Mouse (Mus musculus) stomach, postnatal 0 days (tissue): ENCODE measurements around the gene Tmem88. TPM values are rescaled to one million over a fixed set of nuclear protein-coding genes. Genes with fewer than 3 reads are reported as not detected.

ENCODE experiments used
- ATAC-seq: fragments of 200-750 bp; cut with Nextera tagmentation; 2 replicates; pipeline ENCODE4 v1.8.0; 2017; ENCODE audit not compliant: low FRiP score, low TSS enrichment
- DNase-seq: peaks from one replicate; pipeline ENCODE4 v3.0.0-alpha.2; 2016; ENCODE audit warnings: low spot score
- H3K27ac ChIP-seq: fragments of 300-500 bp; sonication (generic); replicated peaks from 2 replicates; pipeline ENCODE4 v1.5.1; 2014; ENCODE audit warnings: mild to moderate bottlenecking, control low read depth
- H3K27me3 ChIP-seq: fragments of 300-500 bp; sonication (generic); 2 replicates; pipeline ENCODE4 v1.6.1; 2014; ENCODE audit warnings: low read length; ENCODE audit not compliant: control insufficient read depth, insufficient read depth
- H3K36me3 ChIP-seq: fragments of 300-500 bp; sonication (generic); 2 replicates; pipeline ENCODE4 v1.6.1; 2014; ENCODE audit warnings: low read length, mixed read lengths; ENCODE audit not compliant: control insufficient read depth, insufficient read depth
- H3K4me1 ChIP-seq: fragments of 300-500 bp; sonication (generic); replicated peaks from 2 replicates; pipeline ENCODE4 v1.6.1; 2014; ENCODE audit warnings: antibody characterized with exemption; ENCODE audit not compliant: control insufficient read depth, insufficient read depth
- H3K4me2 ChIP-seq: fragments of 300-500 bp; sonication (generic); replicated peaks from 2 replicates; pipeline ENCODE4 v1.6.1; 2014; ENCODE audit warnings: low read depth, mild to moderate bottlenecking, control low read depth, moderate library complexity
- H3K4me3 ChIP-seq: fragments of 300-500 bp; sonication (generic); 2 replicates; pipeline ENCODE4 v1.5.1; 2014; ENCODE audit warnings: low read depth, low read length, control low read depth
- H3K9ac ChIP-seq: fragments of 300-500 bp; sonication (generic); 2 replicates; pipeline ENCODE4 v1.6.1; 2014; ENCODE audit warnings: mild to moderate bottlenecking, low read length, control low read depth, mixed read lengths
- H3K9me3 ChIP-seq: fragments of 300-500 bp; sonication (generic); 2 replicates; pipeline ENCODE4 v1.6.1; 2016; ENCODE audit warnings: low read length; ENCODE audit not compliant: control insufficient read depth
- CTCF ChIP-seq: IDR thresholded peaks from 2 replicates; pipeline ENCODE4 v1.5.1; 2016; ENCODE audit warnings: antibody characterized with exemption, low read depth, mild to moderate bottlenecking, moderate library complexity
- EP300 ChIP-seq: optimal IDR thresholded peaks from 2 replicates; pipeline ENCODE3; 2016; ENCODE audit warnings: antibody characterized with exemption
- WGBS: fragments of 180-500 bp; shearing (Covaris S2); extraction: QIAGEN DNeasy Blood & Tissue Kit; methylation state at CpG from one replicate; pipeline ENCODE4 v1.1.7; 2014; 5-methylcytosine and 5-hydroxymethylcytosine counted together
- polyA plus RNA-seq: library from polyadenylated mRNA; unstranded; fragments of >200 nt; fragmentation: Nextera tagmentation; extraction: Ambion mirVana; gene quantifications from 2 replicates; pipeline ENCODE4 v1.2.1, GENCODE M21; 2015

The Tmem88 gene
- polyA plus RNA-seq, 1 experiment from 2014 or later, result 17.8 TPM

DNA sequence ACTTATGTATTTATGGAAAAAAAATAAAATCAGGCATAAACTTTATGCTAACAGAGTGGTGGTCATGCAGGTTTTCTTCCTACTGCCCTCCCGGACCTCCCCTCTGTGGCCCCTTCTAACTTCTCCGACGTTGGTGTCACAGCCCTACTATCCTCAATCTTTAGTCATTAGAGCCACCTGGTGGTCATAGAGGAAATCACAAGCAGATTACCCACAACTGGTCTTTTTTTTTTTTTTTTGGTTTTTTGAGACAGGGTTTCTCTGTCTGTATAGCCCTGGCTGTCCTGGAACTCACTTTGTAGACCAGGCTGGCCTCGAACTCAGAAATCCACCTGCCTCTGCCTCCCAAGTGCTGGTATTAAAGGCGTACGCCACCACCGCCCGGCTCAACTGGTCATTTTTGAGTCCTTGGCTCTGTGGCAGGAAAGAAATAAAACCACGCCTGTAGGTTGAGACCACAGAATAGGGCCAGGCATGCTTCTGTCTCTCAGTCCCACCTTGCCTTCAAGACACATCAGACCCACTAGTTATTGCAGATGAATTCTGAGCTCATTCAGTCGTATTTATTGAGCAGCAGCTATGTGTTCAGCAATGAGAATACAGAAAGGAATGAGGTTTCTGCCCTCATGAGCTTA, 7.5 kb downstream of the Tmem88 start:
- DNase-seq (peak; percentile 64), ATAC-seq (peak; percentile 19; the same call in 1 of the 2 replicates)
- no peak overlapping the region; the same call in 1 of the 2 replicates for H3K4me2 ChIP-seq

DNA sequence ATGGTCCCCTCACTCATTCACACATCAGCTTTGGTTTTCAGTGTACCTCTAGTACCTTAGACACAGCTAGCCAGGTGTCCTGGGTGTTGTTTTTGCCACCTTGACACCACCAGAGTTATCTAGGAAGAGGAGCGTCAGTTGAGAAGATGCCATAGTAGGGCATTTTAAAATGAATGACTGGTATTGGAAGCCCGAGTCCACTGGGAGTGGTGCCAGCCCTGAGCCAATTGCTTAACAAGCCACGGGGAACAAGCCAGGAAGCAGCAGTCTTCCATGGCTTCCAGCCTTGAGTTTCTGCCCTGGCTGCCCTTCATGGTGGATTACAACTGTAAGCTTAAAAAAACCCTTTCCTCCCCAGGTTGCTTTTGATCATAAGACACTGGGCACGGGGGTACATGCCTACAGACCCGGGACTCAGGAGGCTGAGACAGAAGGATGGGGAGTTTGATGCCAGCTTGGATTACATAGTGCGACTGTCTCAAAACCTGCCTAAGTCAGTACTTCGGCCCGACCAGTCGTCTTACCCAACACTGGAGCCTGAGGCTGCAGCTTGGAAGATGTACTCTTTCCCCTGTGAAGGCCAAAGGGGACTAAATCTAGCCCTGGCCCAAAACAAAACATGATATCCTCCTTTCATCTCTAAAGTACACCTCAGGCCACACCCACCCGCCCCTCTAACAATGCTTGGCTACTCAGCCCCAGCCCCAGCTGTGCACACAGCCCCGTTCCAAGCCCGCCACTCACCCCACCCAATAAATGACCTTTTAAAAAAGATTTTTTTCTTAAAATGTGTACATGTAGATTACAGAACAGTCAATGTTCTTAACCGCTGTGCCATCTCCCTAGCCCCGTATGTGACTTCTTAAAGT, 8.3 kb downstream of the Tmem88 start:
- peak; percentile 19 for ATAC-seq
- no peak overlapping the region; the same call in 1 of the 2 replicates for H3K4me2 ChIP-seq

More for the DNA sequence above, 7.5 kb downstream of the Tmem88 start:
- no peak overlapping the region for H3K27ac ChIP-seq
- H3K27me3 ChIP-seq, result no peaks in the 10 kb centered on the region
- H3K9me3 ChIP-seq, result no peaks in the 10 kb centered on the region
- H3K4me1 ChIP-seq, result 0 out of 2 replicates have a peak, but pooled peaks cover 3% of the 10 kb centered on the region
- no peak overlapping the region for H3K4me3 ChIP-seq
- WGBS, result 51% methylated on average over 10 of the region's 10 CpGs
- H3K9ac ChIP-seq, result no peak overlapping the region
- H3K36me3 ChIP-seq, result no peaks in the 10 kb centered on the region
- TF ChIP-seq EP300 (no peak), CTCF (peak; percentile 84)

DNA sequence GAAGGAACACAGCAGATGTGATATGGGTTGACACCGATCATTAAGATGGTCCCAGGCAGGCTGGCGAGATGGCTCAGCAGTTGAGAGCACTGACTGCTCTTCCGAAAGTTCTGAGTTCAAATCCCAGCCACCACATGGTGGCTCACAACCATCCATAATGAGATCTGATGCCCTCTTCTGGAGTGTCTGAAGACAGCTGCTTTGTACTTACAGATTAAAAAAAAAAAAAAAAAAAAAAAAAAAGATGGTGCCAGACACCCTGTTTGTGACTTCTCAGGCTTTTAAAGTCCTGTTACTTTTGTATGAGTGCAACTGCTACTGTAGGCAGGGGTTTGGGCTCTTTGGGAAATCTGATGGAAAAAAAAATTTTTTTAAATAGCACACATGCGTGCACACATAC, 9.4 kb downstream of the Tmem88 start:
- no peak overlapping the region for H3K4me3 ChIP-seq
- no peak overlapping the region for H3K27ac ChIP-seq
- DNase-seq (no peak), ATAC-seq (no peak)
- no peak overlapping the region for H3K4me2 ChIP-seq
- 95% methylated on average over 4 of the region's 4 CpGs for WGBS
- H3K9ac ChIP-seq, result no peak overlapping the region
- no peaks in the 10 kb centered on the region for H3K36me3 ChIP-seq
- no peaks in the 10 kb centered on the region for H3K4me1 ChIP-seq
- no peaks in the 10 kb centered on the region for H3K9me3 ChIP-seq
- no peaks in the 10 kb centered on the region for H3K27me3 ChIP-seq
- TF ChIP-seq CTCF (peak; percentile 14; the same call in 1 of the 2 replicates), EP300 (no peak)

More for the DNA sequence above, 8.3 kb downstream of the Tmem88 start:
- 45% methylated on average over 14 of the region's 14 CpGs for WGBS
- no peak overlapping the region for H3K9ac ChIP-seq
- H3K4me3 ChIP-seq, result no peak overlapping the region
- no peaks in the 10 kb centered on the region for H3K36me3 ChIP-seq
- no peaks in the 10 kb centered on the region for H3K27me3 ChIP-seq
- TF ChIP-seq EP300, result no peak
- TF ChIP-seq CTCF, result no peak
- 0 out of 2 replicates have a peak, but pooled peaks cover 3% of the 10 kb centered on the region for H3K4me1 ChIP-seq
- DNase-seq, result peak; percentile 33
- no peaks in the 10 kb centered on the region for H3K9me3 ChIP-seq
- H3K27ac ChIP-seq, result no peak overlapping the region

DNA sequence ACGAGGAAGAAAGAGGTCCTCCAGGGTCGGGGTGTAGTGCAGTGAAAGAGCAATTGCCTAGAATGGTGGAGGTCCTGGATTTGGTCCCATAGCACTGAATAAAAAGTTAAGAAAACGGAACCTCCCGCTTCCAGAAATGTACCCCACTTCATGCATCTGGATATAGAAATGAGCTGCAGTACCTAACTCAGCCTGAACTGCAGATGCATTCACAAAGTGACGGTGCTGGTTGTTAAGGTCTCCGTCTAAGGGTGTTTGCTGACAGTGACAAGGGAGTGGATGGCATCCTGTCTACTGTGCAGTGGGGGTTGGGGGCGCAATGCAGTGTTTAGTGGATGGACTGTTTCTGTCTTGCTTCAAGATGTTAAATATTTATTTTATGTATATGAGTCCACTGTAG, 11.3 kb downstream of the Tmem88 start:
- 71% methylated on average over 7 of the region's 7 CpGs for WGBS
- no peak for ATAC-seq
- no peak overlapping the region for H3K4me3 ChIP-seq

DNA sequence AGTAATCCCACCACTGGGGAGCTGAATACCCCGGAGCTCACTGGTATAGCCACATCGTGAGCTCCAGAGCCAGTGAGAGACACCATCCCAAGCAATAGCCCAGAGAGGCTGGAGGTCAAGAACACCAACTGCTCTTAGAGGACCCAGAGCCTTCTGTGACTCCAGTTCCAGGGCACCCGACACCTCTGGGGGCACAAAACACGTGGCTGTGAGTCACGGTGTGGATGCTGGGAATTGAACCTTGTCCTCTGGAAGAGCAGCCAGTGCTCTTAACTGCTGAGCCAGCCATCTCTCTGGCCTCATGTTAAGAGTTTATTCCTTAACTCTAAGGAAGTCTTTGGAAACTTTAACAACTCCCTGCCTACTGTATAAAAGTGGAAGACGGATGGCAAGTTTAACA, 13.1 kb downstream of the Tmem88 start:
- no peak overlapping the region for H3K27ac ChIP-seq
- no peak for DNase-seq
- 82% methylated on average over 6 of the region's 6 CpGs for WGBS
- no peaks in the 10 kb centered on the region for H3K9me3 ChIP-seq
- H3K36me3 ChIP-seq, result no peaks in the 10 kb centered on the region
- no peak overlapping the region for H3K9ac ChIP-seq
- no peaks in the 10 kb centered on the region for H3K27me3 ChIP-seq
- H3K4me1 ChIP-seq, result no peaks in the 10 kb centered on the region
- no peak for ATAC-seq
- TF ChIP-seq EP300, result no peak
- TF ChIP-seq CTCF, result no peak
- H3K4me2 ChIP-seq, result no peak overlapping the region
- no peak overlapping the region for H3K4me3 ChIP-seq

More for the DNA sequence above, 11.3 kb downstream of the Tmem88 start:
- no peak overlapping the region for H3K27ac ChIP-seq
- H3K27me3 ChIP-seq, result no peaks in the 10 kb centered on the region
- H3K9me3 ChIP-seq, result no peaks in the 10 kb centered on the region
- H3K36me3 ChIP-seq, result no peaks in the 10 kb centered on the region
- no peaks in the 10 kb centered on the region for H3K4me1 ChIP-seq
- DNase-seq, result no peak
- no peak overlapping the region for H3K9ac ChIP-seq
- TF ChIP-seq EP300 (no peak), CTCF (peak; percentile 33; the same call in 1 of the 2 replicates)
- no peak overlapping the region for H3K4me2 ChIP-seq
